12 mouse cellular contexts compared by ENCODE assay signal in genomic region chr5:150402832-150403447, GRCm38 (mm10).
DNase-seq lines count a peak whose midpoint lies in the region; ATAC-seq and TF ChIP-seq lines count a peak whose summit lies in the region.
"Had no signal": no experiment of that assay in that cellular context is flagged by ENCODE, and none has a peak within 500 bp of the region (broad histone marks: within the 10 kb centered on the region; RNA-seq: fewer than 3 reads in every experiment).

No protein-coding gene starts in this region.

- TF ChIP-seq EP300 in liver, embryonic 14.5 days (IDR thresholded peaks at IDR 0.05; ENCODE audit: low read depth): no peak

- no peak for DNase-seq in kidney, adult 2 months
- no peak for DNase-seq in kidney, postnatal 10 days
- DNase-seq in ES-E14 (ENCODE audit: low read depth, low spot score): peak; percentile 62
- DNase-seq in embryo, embryonic 11 days: peak; percentile 57
- no peak for DNase-seq in liver, embryonic 14.5 days (ENCODE audit: low read depth in 3 of 3, low spot score in 3 of 3)
- no peak for DNase-seq in adrenal gland, adult 18-20 months (ENCODE audit: low spot score in 2 of 2)
- DNase-seq in adrenal gland, postnatal 4 days (ENCODE audit: low spot score in 2 of 2): no peak
- no peak for DNase-seq in adrenal gland, postnatal 10 days
- DNase-seq: cerebellum, adult 8-10 months; lung, adult 2 months had no signal

- no peaks in the 10 kb centered on the region for H3K36me3 ChIP-seq in kidney, adult 2 months (ENCODE audit: control insufficient read depth, insufficient read depth, low read length)
- no peaks in the 10 kb centered on the region for H3K36me3 ChIP-seq in ES-E14 (ENCODE audit: control insufficient read depth, insufficient read depth, low read length, poor library complexity, severe bottlenecking)
- no peaks in the 10 kb centered on the region for H3K36me3 ChIP-seq in liver, embryonic 14.5 days (replicated peaks; ENCODE audit: control insufficient read depth, insufficient read depth, low read depth)

- no peaks in the 10 kb centered on the region for H3K4me1 ChIP-seq in kidney, adult 2 months (ENCODE audit: control insufficient read depth, insufficient read depth, low read length)
- no peaks in the 10 kb centered on the region for H3K4me1 ChIP-seq in ES-E14 (ENCODE audit: control insufficient read depth in 2 of 2, insufficient read depth in 2 of 2, low read length in 2 of 2, poor library complexity in 1 of 2)
- no peaks in the 10 kb centered on the region for H3K4me1 ChIP-seq in liver, embryonic 14.5 days (replicated peaks; ENCODE audit: control insufficient read depth in 2 of 2, insufficient read depth in 2 of 2, low read length in 1 of 2)
- H3K4me1 ChIP-seq: stomach, embryonic 15.5 days had no signal

- H3K27ac ChIP-seq in kidney, adult 2 months (ENCODE audit: insufficient read depth, low read depth, low read length): no peak overlapping the region
- no peak overlapping the region for H3K27ac ChIP-seq in ES-E14 (ENCODE audit: insufficient read depth, low read depth, low read length, poor library complexity, severe bottlenecking)
- H3K27ac ChIP-seq in liver, embryonic 14.5 days: no peak overlapping the region
- H3K27ac ChIP-seq: stomach, embryonic 15.5 days had no signal

- no peak overlapping the region for H3K4me3 ChIP-seq in kidney, adult 2 months (ENCODE audit: insufficient read depth, low read depth, low read length)
- H3K4me3 ChIP-seq in ES-E14 (ENCODE audit: insufficient read depth in 1 of 2, low read depth in 1 of 2, low read length in 2 of 2, poor library complexity in 1 of 2, severe bottlenecking in 1 of 2): peak overlapping the region; percentile 75 to 77
- no peak overlapping the region for H3K4me3 ChIP-seq in liver, embryonic 14.5 days (ENCODE audit: insufficient read depth in 1 of 2, low read depth in 2 of 2, low read length in 2 of 2)
- H3K4me3 ChIP-seq: stomach, embryonic 15.5 days had no signal

- TF ChIP-seq CTCF in kidney, adult 2 months (conservative IDR thresholded peaks at IDR 0.05; ENCODE audit: insufficient read depth, insufficient read length, low read depth, low read length): peak; percentile 15; the same call in 1 of the 2 replicates
- TF ChIP-seq CTCF in liver, embryonic 14.5 days (IDR thresholded peaks at IDR 0.05; ENCODE audit: low read depth): peak; percentile 24; the same call in 1 of the 2 replicates

- H3K9ac ChIP-seq in ES-E14 (ENCODE audit: insufficient read depth, low read depth, low read length, poor library complexity, severe bottlenecking): peak overlapping the region; percentile 89
- no peak overlapping the region for H3K9ac ChIP-seq in liver, embryonic 14.5 days (replicated peaks)
- H3K9ac ChIP-seq: stomach, embryonic 15.5 days had no signal

- no peaks in the 10 kb centered on the region for H3K9me3 ChIP-seq in ES-E14 (ENCODE audit: control insufficient read depth, insufficient read depth, low read depth, low read length)
- no peaks in the 10 kb centered on the region for H3K9me3 ChIP-seq in liver, embryonic 14.5 days (ENCODE audit: control insufficient read depth, low read length)
- H3K9me3 ChIP-seq: stomach, embryonic 15.5 days had no signal

- in situ Hi-C loops in ES-E14 (cut with MboI; ENCODE audit: low sequenced_read_pairs in 2 of 2, unreplicated experiment in 2 of 2): no loop called here

- WGBS in kidney, adult 2 months: 54% methylated on average over 13 of the region's 13 CpGs
- WGBS in liver, embryonic 14.5 days (ENCODE audit: insufficient replicate concordance): 47% methylated on average over 13 of the region's 13 CpGs

- no peak for TF ChIP-seq POLR2A in kidney, adult 2 months (IDR thresholded peaks at IDR 0.05; ENCODE audit: low read depth, low read length)

- no peak overlapping the region for H3K4me2 ChIP-seq in liver, embryonic 14.5 days (ENCODE audit: low read depth)
- H3K4me2 ChIP-seq: stomach, embryonic 15.5 days had no signal

- no peaks in the 10 kb centered on the region for H3K27me3 ChIP-seq in kidney, adult 2 months (replicated peaks; ENCODE audit: control insufficient read depth, insufficient read depth, low read length)
- H3K27me3 ChIP-seq in liver, embryonic 14.5 days (ENCODE audit: control insufficient read depth, insufficient read depth, low read length): no peaks in the 10 kb centered on the region
- H3K27me3 ChIP-seq: stomach, embryonic 15.5 days had no signal

- ATAC-seq in liver, embryonic 14.5 days (ENCODE audit: insufficient read depth): no peak
- ATAC-seq: inflammation-experienced regulatory T-cells, adult 6 months had no signal

TF ChIP-seq in ES-E14, 5 proteins besides CTCF, POLR2A, EP300 and RAD21:
- TF ChIP-seq CHD2 (IDR thresholded peaks at IDR 0.05; ENCODE audit: low read depth, low read length): no peak
- no peak for TF ChIP-seq ZC3H11A (IDR thresholded peaks at IDR 0.05; ENCODE audit: borderline replicate concordance, low read depth, low read length)
- TF ChIP-seq ZNF384 (IDR thresholded peaks at IDR 0.05; ENCODE audit: low read depth, low read length): no peak
- no peak for TF ChIP-seq HCFC1 (IDR thresholded peaks at IDR 0.05; ENCODE audit: borderline replicate concordance, insufficient read depth, low read length)
- no peak for TF ChIP-seq MAFK (IDR thresholded peaks at IDR 0.05; ENCODE audit: insufficient read depth, low read depth, low read length)

Comparison
In these comparisons a context has a peak if more than half of its experiments do, and no peak if none do; other contexts are left out.
1. DNase-seq: peak in ES-E14 (single experiment) and embryo, embryonic 11 days (single experiment); none in kidney, adult 2 months (single experiment), kidney, postnatal 10 days (single experiment), liver, embryonic 14.5 days (0 of 3), adrenal gland, adult 18-20 months (0 of 2), adrenal gland, postnatal 4 days (0 of 2) and adrenal gland, postnatal 10 days (single experiment).
2. H3K4me3 ChIP-seq: peak in ES-E14 (2 of 2); none in kidney, adult 2 months (single experiment) and liver, embryonic 14.5 days (0 of 2).